Mouse (Mus musculus): ENCODE data around the gene Fus. TPM values are rescaled to one million over a fixed set of nuclear protein-coding genes. Genes with fewer than 3 reads are reported as not detected.

Gene Fus
- total and polyA plus RNA-seq, 2 experiments, result 28.6 to 102 TPM

DNA sequence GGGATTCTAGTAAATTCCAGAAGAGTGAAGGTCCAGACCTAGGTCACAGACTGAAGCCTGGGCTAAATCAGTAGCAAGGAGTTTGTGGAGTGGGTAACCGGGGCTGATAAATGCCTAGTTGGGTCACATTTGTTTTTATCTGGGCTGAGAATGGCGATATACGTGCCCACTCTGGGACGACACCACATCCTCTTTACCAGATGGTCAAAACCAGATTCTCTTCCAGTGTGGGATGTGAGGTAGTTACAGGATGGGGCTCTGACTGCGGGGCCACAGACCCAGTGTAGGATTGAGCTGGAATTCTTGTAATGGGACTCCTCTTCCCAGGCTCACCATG lies 36.9 kb downstream of the Fus start:
- WGBS, result 92% methylated on average over 5 of the region's 5 CpGs
- Histone ChIP-seq H3K27ac (replicated peaks; ENCODE audit: insufficient read depth, low read depth, low read length) (no peak overlapping the region), H3K4me3 (ENCODE audit: insufficient read depth, low read depth, low read length) (no peak overlapping the region), H3K4me1 (ENCODE audit: control insufficient read depth, insufficient read depth, low read length) (peaks cover 2% of the 10 kb centered on the region; the same call in 1 of the 2 replicates), H3K27me3 (ENCODE audit: control insufficient read depth, insufficient read depth, low read length) (no peaks in the 10 kb centered on the region), H3K9ac (ENCODE audit: low read depth, low read length) (no peak overlapping the region), H3K36me3 (ENCODE audit: control insufficient read depth, insufficient read depth, low read length) (no peaks in the 10 kb centered on the region), H3K79me2 (ENCODE audit: control insufficient read depth, insufficient read depth, low read length) (no peaks in the 10 kb centered on the region)
- no peak for TF ChIP-seq CTCF (IDR thresholded peaks at IDR 0.05; ENCODE audit: low read depth, low read length)
- no peak for DNase-seq (ENCODE audit: extremely low read depth, low read depth, low spot score)

DNA sequence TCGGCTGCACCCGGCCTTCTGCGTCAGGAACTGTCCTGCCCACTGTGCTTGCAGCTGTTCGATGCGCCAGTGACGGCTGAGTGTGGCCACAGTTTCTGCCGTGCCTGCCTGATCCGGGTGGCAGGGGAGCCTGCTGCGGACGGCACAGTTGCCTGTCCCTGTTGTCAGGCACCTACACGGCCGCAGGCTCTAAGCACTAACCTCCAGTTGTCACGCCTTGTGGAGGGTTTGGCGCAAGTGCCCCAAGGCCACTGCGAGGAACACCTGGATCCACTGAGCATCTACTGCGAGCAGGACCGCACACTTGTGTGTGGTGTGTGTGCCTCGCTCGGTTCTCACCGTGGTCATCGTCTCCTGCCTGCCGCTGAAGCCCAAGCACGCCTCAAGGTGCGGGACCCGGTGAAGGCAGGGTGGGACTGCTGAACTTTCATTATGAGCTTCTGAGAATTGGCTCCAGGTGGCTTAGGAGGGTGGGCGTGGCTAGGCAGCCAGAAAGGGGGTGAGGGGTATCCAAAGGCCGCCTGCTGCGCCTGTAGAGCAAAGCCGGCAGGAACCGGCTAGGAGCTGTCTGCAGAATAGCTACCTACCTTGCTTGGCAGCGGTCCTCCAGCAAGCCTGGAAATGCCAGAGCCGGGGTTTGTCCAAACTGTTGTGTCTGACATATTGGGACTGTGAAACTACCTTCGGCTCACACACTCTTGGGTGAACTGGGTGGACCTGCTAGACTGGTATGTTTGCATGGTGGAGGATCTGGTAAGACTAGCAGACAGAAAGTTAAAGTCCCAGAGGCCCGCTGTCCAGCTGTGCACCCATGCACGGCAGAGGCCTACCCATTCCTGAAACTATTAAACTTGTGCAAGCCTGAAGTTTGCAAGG lies 37.5 kb downstream of the Fus start:
- Histone ChIP-seq H3K4me1 (ENCODE audit: control insufficient read depth, insufficient read depth, low read length) (peaks cover 3% of the 10 kb centered on the region; the same call in 1 of the 2 replicates), H3K4me3 (ENCODE audit: insufficient read depth, low read depth, low read length) (no peak overlapping the region), H3K27me3 (ENCODE audit: control insufficient read depth, insufficient read depth, low read length) (no peaks in the 10 kb centered on the region), H3K9ac (ENCODE audit: low read depth, low read length) (no peak overlapping the region), H3K27ac (replicated peaks; ENCODE audit: insufficient read depth, low read depth, low read length) (no peak overlapping the region), H3K79me2 (ENCODE audit: control insufficient read depth, insufficient read depth, low read length) (no peaks in the 10 kb centered on the region), H3K36me3 (ENCODE audit: control insufficient read depth, insufficient read depth, low read length) (no peaks in the 10 kb centered on the region)
- no peak for TF ChIP-seq CTCF (IDR thresholded peaks at IDR 0.05; ENCODE audit: low read depth, low read length)
- no peak for TF ChIP-seq POLR2A (IDR thresholded peaks at IDR 0.05; ENCODE audit: extremely low read depth, insufficient read depth, low read length)
- 69% methylated on average over 35 of the region's 35 CpGs for WGBS
- no peak for DNase-seq (ENCODE audit: extremely low read depth, low read depth, low spot score)

DNA sequence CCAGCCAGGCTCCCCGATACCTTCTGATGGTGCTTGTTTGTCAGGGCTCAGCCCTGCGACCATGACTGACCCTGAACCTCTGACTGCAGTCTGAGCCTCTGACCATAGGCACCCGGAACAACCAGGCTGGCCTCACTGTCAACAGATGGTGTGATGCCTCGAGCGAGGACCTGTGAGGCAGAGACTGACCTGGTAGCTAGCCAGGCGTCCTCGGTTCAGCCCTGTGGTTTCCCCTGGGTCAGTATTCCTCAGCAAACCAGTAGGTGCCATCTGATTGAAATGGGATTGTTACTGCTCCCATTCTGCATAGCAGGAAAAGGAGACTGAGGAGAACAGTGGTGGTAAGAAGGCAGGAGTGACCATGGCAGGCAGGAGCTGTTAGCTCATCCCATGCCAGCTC lies 38.9 kb downstream of the Fus start:
- no peaks in the 10 kb centered on the region for H3K36me3 ChIP-seq (ENCODE audit: control insufficient read depth, insufficient read depth, low read length)
- no peak overlapping the region for H3K4me3 ChIP-seq (ENCODE audit: insufficient read depth, low read depth, low read length)
- DNase-seq (ENCODE audit: extremely low read depth, low read depth, low spot score), result no peak
- no peaks in the 10 kb centered on the region for H3K27me3 ChIP-seq (ENCODE audit: control insufficient read depth, insufficient read depth, low read length)
- H3K27ac ChIP-seq (replicated peaks; ENCODE audit: insufficient read depth, low read depth, low read length), result no peak overlapping the region
- H3K4me1 ChIP-seq (ENCODE audit: control insufficient read depth, insufficient read depth, low read length), result peaks cover 4% of the 10 kb centered on the region; the same call in 1 of the 2 replicates
- no peaks in the 10 kb centered on the region for H3K79me2 ChIP-seq (ENCODE audit: control insufficient read depth, insufficient read depth, low read length)
- no peak overlapping the region for H3K9ac ChIP-seq (ENCODE audit: low read depth, low read length)
- WGBS, result 69% methylated on average over 7 of the region's 7 CpGs
- TF ChIP-seq POLR2A (IDR thresholded peaks at IDR 0.05; ENCODE audit: extremely low read depth, insufficient read depth, low read length), result no peak
- TF ChIP-seq CTCF (IDR thresholded peaks at IDR 0.05; ENCODE audit: low read depth, low read length), result no peak

DNA sequence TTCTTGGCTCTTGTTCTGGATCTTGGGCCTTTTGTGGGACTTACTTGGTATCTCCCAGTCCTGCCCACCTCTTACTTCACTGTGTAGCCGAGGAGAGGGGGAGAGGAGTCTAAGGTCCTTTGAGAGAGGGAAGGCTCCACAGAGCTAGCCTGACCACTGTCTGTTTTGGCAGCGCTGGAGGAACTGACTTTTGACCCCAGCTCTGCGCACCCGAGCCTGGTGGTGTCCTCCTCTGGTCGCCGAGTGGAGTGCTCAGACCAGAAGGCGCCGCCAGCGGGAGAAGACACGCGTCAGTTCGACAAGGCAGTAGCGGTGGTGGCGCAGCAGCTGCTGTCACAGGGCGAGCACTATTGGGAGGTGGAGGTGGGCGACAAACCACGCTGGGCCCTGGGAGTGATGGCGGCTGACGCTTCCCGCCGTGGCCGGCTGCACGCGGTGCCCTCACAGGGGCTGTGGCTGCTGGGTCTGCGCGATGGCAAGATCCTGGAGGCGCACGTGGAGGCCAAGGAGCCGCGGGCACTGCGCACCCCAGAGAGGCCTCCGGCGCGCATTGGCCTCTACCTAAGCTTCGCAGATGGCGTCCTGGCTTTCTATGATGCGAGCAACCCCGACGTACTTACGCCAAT lies 42.6 kb downstream of the Fus start:
- no peaks in the 10 kb centered on the region for H3K79me2 ChIP-seq (ENCODE audit: control insufficient read depth, insufficient read depth, low read length)
- 42% methylated on average over 40 of the region's 40 CpGs for WGBS
- peak overlapping the region; percentile 76 for H3K9ac ChIP-seq (ENCODE audit: low read depth, low read length)
- no peaks in the 10 kb centered on the region for H3K27me3 ChIP-seq (ENCODE audit: control insufficient read depth, insufficient read depth, low read length)
- peak overlapping the region; percentile 41 for H3K27ac ChIP-seq (replicated peaks; ENCODE audit: insufficient read depth, low read depth, low read length)
- peak; percentile 80 for DNase-seq (ENCODE audit: extremely low read depth, low read depth, low spot score)
- H3K4me1 ChIP-seq (ENCODE audit: control insufficient read depth, insufficient read depth, low read length), result peaks cover 4% of the 10 kb centered on the region; the same call in 1 of the 2 replicates
- H3K4me3 ChIP-seq (ENCODE audit: insufficient read depth, low read depth, low read length), result peak overlapping the region; percentile 51
- TF ChIP-seq POLR2A (IDR thresholded peaks at IDR 0.05; ENCODE audit: extremely low read depth, insufficient read depth, low read length), result 0 out of 2 replicates have a peak, but pooled peaks have one; percentile 39
- TF ChIP-seq CTCF (IDR thresholded peaks at IDR 0.05; ENCODE audit: low read depth, low read length), result 0 out of 2 replicates have a peak, but pooled peaks have one; percentile 19
- no peaks in the 10 kb centered on the region for H3K36me3 ChIP-seq (ENCODE audit: control insufficient read depth, insufficient read depth, low read length)

DNA sequence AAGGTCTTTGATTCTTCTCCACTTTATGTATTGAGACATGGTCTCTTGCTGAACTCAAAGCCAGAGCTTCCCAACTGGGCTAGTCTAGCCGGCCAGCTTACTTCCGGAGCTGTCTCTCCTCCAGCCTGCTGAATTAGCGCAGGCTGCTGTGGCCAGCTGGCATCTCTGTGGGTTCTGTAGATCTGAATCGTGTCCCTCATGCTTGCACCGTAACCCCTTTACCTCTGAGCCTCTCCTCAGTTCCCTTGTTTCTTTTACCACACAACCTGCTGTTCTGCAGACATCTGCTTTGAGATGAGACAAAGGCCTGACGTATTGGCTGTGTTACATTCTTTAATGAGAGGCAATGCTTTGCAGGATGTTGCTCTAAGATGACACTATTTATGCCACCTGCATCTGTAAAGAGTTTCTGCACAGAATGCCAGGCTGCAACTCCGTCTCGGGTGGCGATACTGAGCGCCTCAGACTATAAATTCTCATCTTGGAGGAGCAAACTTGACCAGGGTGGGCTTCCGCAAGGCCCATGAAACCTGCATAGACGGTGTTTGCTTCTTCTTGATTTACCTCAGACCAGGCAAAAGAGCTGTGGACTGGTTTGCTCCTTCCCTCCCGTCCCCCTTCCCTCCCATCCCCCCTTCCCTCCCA lies 45.0 kb downstream of the Fus start:
- H3K79me2 ChIP-seq (ENCODE audit: control insufficient read depth, insufficient read depth, low read length), result no peaks in the 10 kb centered on the region
- H3K27me3 ChIP-seq (ENCODE audit: control insufficient read depth, insufficient read depth, low read length), result no peaks in the 10 kb centered on the region
- WGBS, result 90% methylated on average over 13 of the region's 13 CpGs
- no peak for TF ChIP-seq POLR2A (IDR thresholded peaks at IDR 0.05; ENCODE audit: extremely low read depth, insufficient read depth, low read length)
- TF ChIP-seq CTCF (IDR thresholded peaks at IDR 0.05; ENCODE audit: low read depth, low read length), result no peak
- H3K9ac ChIP-seq (ENCODE audit: low read depth, low read length), result no peak overlapping the region
- H3K27ac ChIP-seq (replicated peaks; ENCODE audit: insufficient read depth, low read depth, low read length), result no peak overlapping the region
- no peak overlapping the region for H3K4me3 ChIP-seq (ENCODE audit: insufficient read depth, low read depth, low read length)
- DNase-seq (ENCODE audit: extremely low read depth, low read depth, low spot score), result no peak
- peaks cover 8% of the 10 kb centered on the region; the same call in 1 of the 2 replicates for H3K4me1 ChIP-seq (ENCODE audit: control insufficient read depth, insufficient read depth, low read length)
- H3K36me3 ChIP-seq (ENCODE audit: control insufficient read depth, insufficient read depth, low read length), result no peaks in the 10 kb centered on the region

Measured in liver, adult 2 months (tissue).